Mouse (Mus musculus): ENCODE measurements around the gene Osm.

Gene Osm

DNA sequence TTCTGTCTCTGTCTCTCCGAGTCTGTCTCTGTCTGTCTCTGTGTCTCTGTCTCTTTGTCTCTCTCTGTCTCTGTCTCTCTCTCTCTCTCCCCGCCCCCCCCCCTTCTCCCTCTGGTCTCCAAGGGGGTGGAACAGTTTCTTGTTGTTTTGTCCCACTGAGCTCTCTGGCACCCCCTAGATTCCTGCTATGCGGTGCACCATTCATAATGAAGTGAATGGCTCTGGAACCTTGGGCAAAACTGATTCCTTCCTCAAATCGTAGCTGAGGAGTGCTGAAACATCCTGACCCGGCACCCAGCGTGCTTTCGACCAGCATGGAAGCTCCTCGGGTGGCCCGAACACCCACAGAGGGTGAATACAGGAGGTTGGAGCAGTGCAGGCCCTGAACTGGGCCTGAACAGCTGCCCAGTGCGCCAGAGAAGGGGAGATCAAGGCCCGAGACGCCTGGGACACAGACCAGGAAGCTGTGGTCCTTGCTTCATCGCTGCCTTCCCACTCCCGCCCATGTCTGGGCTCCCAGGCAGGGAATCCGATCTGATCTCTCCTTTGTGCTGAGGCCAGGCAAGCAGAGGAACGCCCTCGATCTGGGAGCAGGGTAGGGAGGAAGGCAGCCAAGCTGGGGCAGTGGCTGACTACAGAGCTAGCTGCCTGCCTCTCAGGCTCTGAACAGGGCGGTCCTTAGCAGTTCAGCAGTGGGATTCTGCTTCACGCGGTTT lies 34.7 kb downstream of the Osm start:
- no peak for DNase-seq (ENCODE audit: low spot score in 2 of 2)

DNA sequence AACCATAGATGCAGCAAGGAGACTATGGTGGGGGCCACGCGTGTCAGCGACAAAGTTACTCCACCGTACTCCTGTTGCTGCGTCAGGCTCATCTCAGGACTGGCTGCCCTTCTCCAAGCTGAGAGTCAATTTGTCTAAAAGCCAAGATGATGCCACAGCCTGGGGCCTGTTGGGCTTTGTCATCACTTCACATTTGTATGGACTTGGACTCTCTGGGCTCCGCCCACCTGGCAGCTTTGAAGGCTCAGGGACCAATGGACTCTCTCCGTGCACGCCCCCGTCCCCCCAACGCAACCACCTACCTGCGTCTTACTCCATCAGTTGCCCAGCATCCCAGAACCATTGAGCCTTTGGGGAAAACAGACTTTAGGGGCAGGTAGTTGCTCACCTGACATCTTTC lies 35.3 kb downstream of the Osm start:
- DNase-seq (ENCODE audit: low spot score in 2 of 2), result no peak

DNA sequence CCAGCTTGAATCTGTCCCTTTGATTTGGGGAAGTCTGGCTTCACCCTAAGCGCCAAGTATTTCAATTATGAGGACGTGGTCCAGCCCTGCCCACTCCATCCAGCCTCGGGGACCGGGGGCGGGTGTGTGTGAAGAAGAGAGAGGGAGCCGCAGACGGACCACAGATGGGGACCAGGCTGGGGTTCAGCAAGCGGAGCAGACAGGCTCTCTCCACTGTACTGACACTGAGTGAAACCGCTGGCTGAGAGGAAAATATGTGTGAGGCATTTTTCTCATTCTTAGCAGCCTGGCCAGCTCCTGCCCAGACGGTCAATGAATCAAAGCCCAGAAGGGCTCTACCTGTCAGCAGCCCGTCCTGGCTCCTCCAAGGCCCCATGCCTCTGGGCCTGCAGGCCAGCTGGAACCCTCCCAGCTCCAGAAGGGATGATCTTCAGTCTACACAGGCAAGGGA lies 40.2 kb downstream of the Osm start:
- DNase-seq (ENCODE audit: low spot score in 2 of 2), result no peak

DNA sequence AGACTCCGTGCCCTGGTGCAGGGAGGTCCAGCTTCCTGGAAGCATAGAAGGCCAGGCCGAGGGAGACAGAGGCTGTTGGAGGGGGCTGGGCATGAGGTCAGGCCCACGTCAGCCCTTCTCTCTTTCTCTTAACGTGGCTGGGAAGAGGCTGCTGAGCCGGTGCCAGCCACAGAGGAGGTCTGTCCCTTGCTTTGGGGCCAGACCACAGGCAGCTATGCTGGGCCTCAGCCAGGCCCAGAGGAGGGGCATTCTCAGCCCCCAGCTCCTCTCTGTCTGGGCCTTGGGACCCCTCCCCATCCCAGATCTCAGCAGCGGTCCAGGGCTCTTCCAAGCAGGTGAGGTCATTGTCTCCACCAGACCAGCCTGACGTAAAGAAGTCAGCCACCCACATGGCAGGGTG lies 43.7 kb downstream of the Osm start:
- DNase-seq (ENCODE audit: low spot score in 2 of 2), result no peak

DNA sequence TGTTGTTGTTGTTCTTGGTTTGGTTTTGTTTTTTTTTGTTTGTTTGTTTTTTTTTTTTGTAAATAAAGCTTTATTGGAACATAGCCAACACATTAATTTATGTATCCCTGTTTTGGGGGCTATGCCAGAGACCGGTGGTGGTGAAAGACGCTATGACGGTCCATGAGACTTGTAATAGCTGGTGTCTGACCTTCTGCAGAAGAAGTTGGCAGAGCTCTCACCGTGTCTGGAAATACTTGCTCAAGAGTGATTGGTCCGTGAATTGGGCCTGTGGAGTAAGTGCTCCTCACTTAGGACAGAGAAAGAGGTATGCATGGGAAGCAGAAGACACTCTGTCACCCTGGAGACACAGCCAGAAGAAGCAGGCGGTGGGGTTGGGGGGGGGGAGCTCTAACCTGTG lies 45.6 kb downstream of the Osm start:
- no peak for DNase-seq (ENCODE audit: low spot score in 2 of 2)

DNA sequence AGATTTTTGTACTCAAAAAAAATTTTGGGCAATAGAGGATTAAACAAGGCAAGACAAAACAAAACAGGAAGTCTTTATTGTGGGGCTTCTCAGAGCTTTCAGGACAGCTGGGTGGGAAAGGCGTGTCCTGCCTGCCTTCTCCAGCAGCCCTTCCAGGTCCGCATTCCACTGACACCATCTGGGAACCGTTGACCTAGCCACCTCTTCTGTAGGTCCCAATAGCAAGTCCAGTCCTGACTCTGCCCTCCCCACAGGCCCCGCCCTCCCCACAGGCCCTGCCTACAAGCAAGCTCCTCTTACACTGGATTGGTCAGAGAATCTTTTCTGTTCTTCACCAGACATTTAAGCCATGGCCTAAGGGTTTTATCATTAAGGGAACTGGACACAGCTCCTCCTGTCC lies 47.4 kb downstream of the Osm start:
- no peak for DNase-seq (ENCODE audit: low spot score in 2 of 2)

DNA sequence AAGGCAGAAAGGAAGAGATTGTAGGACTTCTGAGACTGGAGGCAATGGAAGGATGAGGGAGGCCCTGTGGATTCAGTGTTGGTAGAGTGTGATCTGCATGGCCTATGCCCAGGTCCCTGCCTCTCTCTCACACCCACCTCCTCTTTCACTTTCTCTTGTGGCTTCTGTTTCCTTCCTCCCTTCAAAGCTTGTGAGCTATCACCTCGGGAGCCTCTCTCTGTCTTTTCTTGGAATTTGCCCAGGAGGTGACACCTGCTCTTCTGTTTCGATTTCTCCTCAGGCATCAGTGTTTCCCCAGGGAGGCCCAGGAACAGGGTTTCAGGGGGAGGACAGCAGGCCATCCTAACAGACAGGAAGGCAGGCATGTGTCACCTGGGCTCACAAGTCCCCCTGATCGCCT lies 53.1 kb downstream of the Osm start:
- peak; percentile 19 to 36 for DNase-seq (ENCODE audit: low spot score in 2 of 2)

Measured in thymus, postnatal 10 days (tissue).